Mouse (Mus musculus): ENCODE data around the gene Svip. TPM values are rescaled to one million over a fixed set of nuclear protein-coding genes. Genes with fewer than 3 reads are reported as not detected.

The Svip gene
- polyA plus RNA-seq, 1 experiment from 2014 or later: 6.1 TPM

- Histone ChIP-seq H3K27ac (replicated peaks) (no peak overlapping the region), H3K36me3 (no peaks in the 10 kb centered on the region), H3K4me1 (peaks cover 3% of the 10 kb centered on the region; the same call in 1 of the 2 replicates), H3K4me2 (replicated peaks) (no peak overlapping the region), H3K9me3 (replicated peaks) (no peaks in the 10 kb centered on the region), H3K27me3 (no peaks in the 10 kb centered on the region), H3K9ac (no peak overlapping the region), H3K4me3 (replicated peaks) (no peak overlapping the region)
- peak; percentile 55; the same call in 1 of the 2 replicates for ATAC-seq (ENCODE audit: insufficient number of reproducible peaks, low FRiP score, low TSS enrichment, low read depth)
- WGBS: 66% methylated on average over 6 of the region's 6 CpGs
Measured at GRCm38 (mm10) chr7:51985763-51986162, 20.1 kb downstream of the Svip start.

GRCm38 (mm10) chr7:51982303-51982702, 23.5 kb downstream of the Svip start:
- H3K4me2 ChIP-seq (replicated peaks): no peak overlapping the region
- no peak overlapping the region for H3K27ac ChIP-seq (replicated peaks)
- ATAC-seq (ENCODE audit: insufficient number of reproducible peaks, low FRiP score, low TSS enrichment, low read depth): no peak
- no peak overlapping the region for H3K9ac ChIP-seq
- H3K9me3 ChIP-seq (replicated peaks): no peaks in the 10 kb centered on the region
- peaks cover 3% of the 10 kb centered on the region; the same call in 1 of the 2 replicates for H3K4me1 ChIP-seq
- no peaks in the 10 kb centered on the region for H3K36me3 ChIP-seq
- no peaks in the 10 kb centered on the region; the same call in 1 of the 2 replicates for H3K27me3 ChIP-seq
- H3K4me3 ChIP-seq (replicated peaks): no peak overlapping the region
- WGBS: 7% methylated on average over 1 of the region's 1 CpGs

GRCm38 (mm10) chr7:51979271-51979670, 26.5 kb downstream of the Svip start:
- WGBS: 42% methylated on average over 5 of the region's 5 CpGs
- no peak for ATAC-seq (ENCODE audit: insufficient number of reproducible peaks, low FRiP score, low TSS enrichment, low read depth)

GRCm38 (mm10) chr7:51975181-51975580, 30.6 kb downstream of the Svip start:
- H3K27me3 ChIP-seq: peaks cover 3% of the 10 kb centered on the region
- no peak overlapping the region for H3K4me2 ChIP-seq (replicated peaks)
- H3K27ac ChIP-seq (replicated peaks): no peak overlapping the region
- no peaks in the 10 kb centered on the region for H3K4me1 ChIP-seq
- H3K36me3 ChIP-seq: no peaks in the 10 kb centered on the region
- no peak overlapping the region for H3K4me3 ChIP-seq (replicated peaks)
- 72% methylated on average over 6 of the region's 6 CpGs for WGBS
- H3K9ac ChIP-seq: no peak overlapping the region
- no peak for ATAC-seq (ENCODE audit: insufficient number of reproducible peaks, low FRiP score, low TSS enrichment, low read depth)
- H3K9me3 ChIP-seq (replicated peaks): no peaks in the 10 kb centered on the region

More at GRCm38 (mm10) chr7:51979271-51979670, 26.5 kb downstream of the Svip start:
- no peak overlapping the region for H3K27ac ChIP-seq (replicated peaks)
- H3K4me1 ChIP-seq: peaks cover 3% of the 10 kb centered on the region; the same call in 1 of the 2 replicates
- no peak overlapping the region for H3K9ac ChIP-seq
- H3K4me2 ChIP-seq (replicated peaks): no peak overlapping the region
- no peaks in the 10 kb centered on the region for H3K36me3 ChIP-seq
- H3K4me3 ChIP-seq (replicated peaks): no peak overlapping the region
- H3K27me3 ChIP-seq: no peaks in the 10 kb centered on the region; the same call in 1 of the 2 replicates
- H3K9me3 ChIP-seq (replicated peaks): no peaks in the 10 kb centered on the region

GRCm38 (mm10) chr7:51973526-51973925, 32.3 kb downstream of the Svip start:
- H3K36me3 ChIP-seq: no peaks in the 10 kb centered on the region
- ATAC-seq (ENCODE audit: insufficient number of reproducible peaks, low FRiP score, low TSS enrichment, low read depth): no peak
- H3K4me3 ChIP-seq (replicated peaks): no peak overlapping the region
- peaks cover 5% of the 10 kb centered on the region; the same call in 1 of the 2 replicates for H3K4me1 ChIP-seq
- H3K9ac ChIP-seq: no peak overlapping the region
- 68% methylated on average over 2 of the region's 2 CpGs for WGBS
- no peaks in the 10 kb centered on the region for H3K9me3 ChIP-seq (replicated peaks)
- no peak overlapping the region for H3K27ac ChIP-seq (replicated peaks)
- H3K27me3 ChIP-seq: peaks cover 3% of the 10 kb centered on the region
- no peak overlapping the region for H3K4me2 ChIP-seq (replicated peaks)

- Histone ChIP-seq H3K27ac (replicated peaks) (no peak overlapping the region), H3K36me3 (no peaks in the 10 kb centered on the region), H3K4me1 (peaks cover 5% of the 10 kb centered on the region; the same call in 1 of the 2 replicates), H3K9ac (no peak overlapping the region), H3K27me3 (peaks cover 3% of the 10 kb centered on the region), H3K9me3 (replicated peaks) (no peaks in the 10 kb centered on the region), H3K4me2 (replicated peaks) (no peak overlapping the region), H3K4me3 (replicated peaks) (no peak overlapping the region)
- ATAC-seq (ENCODE audit: insufficient number of reproducible peaks, low FRiP score, low TSS enrichment, low read depth): no peak
- WGBS: 59% methylated on average over 5 of the region's 5 CpGs
Measured at GRCm38 (mm10) chr7:51973091-51973490, 32.7 kb downstream of the Svip start.

- Histone ChIP-seq H3K9ac (no peak overlapping the region), H3K4me3 (replicated peaks) (no peak overlapping the region), H3K4me2 (replicated peaks) (no peak overlapping the region), H3K9me3 (replicated peaks) (no peaks in the 10 kb centered on the region), H3K36me3 (no peaks in the 10 kb centered on the region), H3K27ac (replicated peaks) (no peak overlapping the region), H3K4me1 (peaks cover 5% of the 10 kb centered on the region; the same call in 1 of the 2 replicates), H3K27me3 (peaks cover 3% of the 10 kb centered on the region; the same call in 1 of the 2 replicates)
- WGBS: 30% methylated on average over 6 of the region's 6 CpGs
- ATAC-seq (ENCODE audit: insufficient number of reproducible peaks, low FRiP score, low TSS enrichment, low read depth): no peak
Measured at GRCm38 (mm10) chr7:51972252-51972855, 33.5 kb downstream of the Svip start.

GRCm38 (mm10) chr7:51969379-51969778, 36.4 kb downstream of the Svip start:
- H3K4me2 ChIP-seq (replicated peaks): no peak overlapping the region

GRCm38 (mm10) chr7:51967581-51967980, 38.2 kb downstream of the Svip start:
- Histone ChIP-seq H3K27me3 (no peaks in the 10 kb centered on the region), H3K36me3 (no peaks in the 10 kb centered on the region), H3K4me3 (replicated peaks) (no peak overlapping the region), H3K27ac (replicated peaks) (no peak overlapping the region), H3K9ac (no peak overlapping the region), H3K4me1 (peaks cover 5% of the 10 kb centered on the region; the same call in 1 of the 2 replicates), H3K4me2 (replicated peaks) (no peak overlapping the region), H3K9me3 (replicated peaks) (no peaks in the 10 kb centered on the region)
- 55% methylated on average over 4 of the region's 4 CpGs for WGBS
- ATAC-seq (ENCODE audit: insufficient number of reproducible peaks, low FRiP score, low TSS enrichment, low read depth): no peak

More at GRCm38 (mm10) chr7:51969379-51969778, 36.4 kb downstream of the Svip start:
- H3K36me3 ChIP-seq: no peaks in the 10 kb centered on the region
- H3K27ac ChIP-seq (replicated peaks): no peak overlapping the region
- H3K9ac ChIP-seq: no peak overlapping the region
- peaks cover 5% of the 10 kb centered on the region; the same call in 1 of the 2 replicates for H3K4me1 ChIP-seq
- H3K9me3 ChIP-seq (replicated peaks): no peaks in the 10 kb centered on the region
- no peak overlapping the region for H3K4me3 ChIP-seq (replicated peaks)
- peak; percentile 64; the same call in 1 of the 2 replicates for ATAC-seq (ENCODE audit: insufficient number of reproducible peaks, low FRiP score, low TSS enrichment, low read depth)
- peaks cover 3% of the 10 kb centered on the region; the same call in 1 of the 2 replicates for H3K27me3 ChIP-seq

GRCm38 (mm10) chr7:51964681-51965080, 41.1 kb downstream of the Svip start:
- Histone ChIP-seq H3K36me3 (no peaks in the 10 kb centered on the region), H3K9ac (no peak overlapping the region), H3K9me3 (replicated peaks) (no peaks in the 10 kb centered on the region), H3K4me2 (replicated peaks) (no peak overlapping the region), H3K4me1 (peaks cover 5% of the 10 kb centered on the region; the same call in 1 of the 2 replicates), H3K27me3 (no peaks in the 10 kb centered on the region), H3K27ac (replicated peaks) (no peak overlapping the region), H3K4me3 (replicated peaks) (no peak overlapping the region)
- 92% methylated on average over 7 of the region's 7 CpGs for WGBS
- ATAC-seq (ENCODE audit: insufficient number of reproducible peaks, low FRiP score, low TSS enrichment, low read depth): no peak

- no peak overlapping the region for H3K4me3 ChIP-seq (replicated peaks)
- H3K9ac ChIP-seq: no peak overlapping the region
- no peak overlapping the region for H3K4me2 ChIP-seq (replicated peaks)
- 69% methylated on average over 10 of the region's 10 CpGs for WGBS
- no peaks in the 10 kb centered on the region for H3K9me3 ChIP-seq (replicated peaks)
- H3K27ac ChIP-seq (replicated peaks): no peak overlapping the region
- no peak for ATAC-seq (ENCODE audit: insufficient number of reproducible peaks, low FRiP score, low TSS enrichment, low read depth)
- H3K36me3 ChIP-seq: no peaks in the 10 kb centered on the region
- H3K4me1 ChIP-seq: no peaks in the 10 kb centered on the region
- no peaks in the 10 kb centered on the region for H3K27me3 ChIP-seq
Measured at GRCm38 (mm10) chr7:51962219-51962952, 43.4 kb downstream of the Svip start.
